Mouse (Mus musculus): Measurements from ENCODE around the gene Rplp2. TPM values are rescaled to one million over a fixed set of nuclear protein-coding genes. Genes with fewer than 3 reads are reported as not detected.
A peak's percentile ranks its signal among the peaks of the same experiment; 100 is the strongest.

The Rplp2 gene
- polyA plus RNA-seq, 1 experiment, result 2,328 TPM

GRCm38 (mm10) chr7:141429840-141430584 lies 17.2 kb upstream of the Rplp2 start:
- H3K4me3 ChIP-seq (ENCODE audit: low read depth, low read length), result no peak overlapping the region
- no peaks in the 10 kb centered on the region for H3K36me3 ChIP-seq (ENCODE audit: control insufficient read depth, insufficient read depth, low read length, poor library complexity, severe bottlenecking)
- no peaks in the 10 kb centered on the region for H3K4me1 ChIP-seq (ENCODE audit: control insufficient read depth, insufficient read depth, low read length)
- H3K27me3 ChIP-seq (ENCODE audit: control insufficient read depth, insufficient read depth, low read length, poor library complexity, severe bottlenecking), result no peaks in the 10 kb centered on the region
- H3K27ac ChIP-seq (ENCODE audit: insufficient read depth, low read length), result peak overlapping the region; percentile 10
- H3K9me3 ChIP-seq (replicated peaks; ENCODE audit: control insufficient read depth, insufficient read depth, low read length, poor library complexity, severe bottlenecking), result no peaks in the 10 kb centered on the region
- H3K9ac ChIP-seq (ENCODE audit: low read depth, poor library complexity, severe bottlenecking), result no peak overlapping the region
- TF ChIP-seq CTCF (IDR thresholded peaks at IDR 0.05; ENCODE audit: low read depth, low read length) (no peak), POLR2A (IDR thresholded peaks at IDR 0.05; ENCODE audit: insufficient read depth, low read length) (no peak), EP300 (IDR thresholded peaks at IDR 0.05; ENCODE audit: insufficient read depth, low read depth, low read length) (no peak)

GRCm38 (mm10) chr7:141430585-141431240 lies 16.5 kb upstream of the Rplp2 start:
- Histone ChIP-seq H3K4me3 (ENCODE audit: low read depth, low read length) (no peak overlapping the region), H3K27me3 (ENCODE audit: control insufficient read depth, insufficient read depth, low read length, poor library complexity, severe bottlenecking) (no peaks in the 10 kb centered on the region), H3K4me1 (ENCODE audit: control insufficient read depth, insufficient read depth, low read length) (peaks cover 1% of the 10 kb centered on the region), H3K36me3 (ENCODE audit: control insufficient read depth, insufficient read depth, low read length, poor library complexity, severe bottlenecking) (no peaks in the 10 kb centered on the region), H3K27ac (ENCODE audit: insufficient read depth, low read length) (no peak overlapping the region), H3K9me3 (replicated peaks; ENCODE audit: control insufficient read depth, insufficient read depth, low read length, poor library complexity, severe bottlenecking) (no peaks in the 10 kb centered on the region), H3K9ac (ENCODE audit: low read depth, poor library complexity, severe bottlenecking) (no peak overlapping the region)
- TF ChIP-seq CTCF (IDR thresholded peaks at IDR 0.05; ENCODE audit: low read depth, low read length) (no peak), EP300 (IDR thresholded peaks at IDR 0.05; ENCODE audit: insufficient read depth, low read depth, low read length) (no peak), POLR2A (IDR thresholded peaks at IDR 0.05; ENCODE audit: insufficient read depth, low read length) (no peak)

- H3K27ac ChIP-seq (ENCODE audit: insufficient read depth, low read length), result no peak overlapping the region
- no peak overlapping the region for H3K9ac ChIP-seq (ENCODE audit: low read depth, poor library complexity, severe bottlenecking)
- no peak for TF ChIP-seq CTCF (IDR thresholded peaks at IDR 0.05; ENCODE audit: low read depth, low read length)
- TF ChIP-seq POLR2A (IDR thresholded peaks at IDR 0.05; ENCODE audit: insufficient read depth, low read length), result no peak
- no peak for TF ChIP-seq EP300 (IDR thresholded peaks at IDR 0.05; ENCODE audit: insufficient read depth, low read depth, low read length)
- no peaks in the 10 kb centered on the region for H3K27me3 ChIP-seq (ENCODE audit: control insufficient read depth, insufficient read depth, low read length, poor library complexity, severe bottlenecking)
- no peak overlapping the region for H3K4me3 ChIP-seq (ENCODE audit: low read depth, low read length)
- peaks cover 2% of the 10 kb centered on the region for H3K4me1 ChIP-seq (ENCODE audit: control insufficient read depth, insufficient read depth, low read length)
- H3K9me3 ChIP-seq (replicated peaks; ENCODE audit: control insufficient read depth, insufficient read depth, low read length, poor library complexity, severe bottlenecking), result no peaks in the 10 kb centered on the region
- no peaks in the 10 kb centered on the region for H3K36me3 ChIP-seq (ENCODE audit: control insufficient read depth, insufficient read depth, low read length, poor library complexity, severe bottlenecking)
Observed at GRCm38 (mm10) chr7:141431434-141432185, 15.6 kb upstream of the Rplp2 start.

GRCm38 (mm10) chr7:141432186-141432611 lies 15.0 kb upstream of the Rplp2 start:
- H3K27me3 ChIP-seq (ENCODE audit: control insufficient read depth, insufficient read depth, low read length, poor library complexity, severe bottlenecking), result no peaks in the 10 kb centered on the region
- no peaks in the 10 kb centered on the region for H3K36me3 ChIP-seq (ENCODE audit: control insufficient read depth, insufficient read depth, low read length, poor library complexity, severe bottlenecking)
- H3K27ac ChIP-seq (ENCODE audit: insufficient read depth, low read length), result no peak overlapping the region
- H3K4me1 ChIP-seq (ENCODE audit: control insufficient read depth, insufficient read depth, low read length), result peaks cover 2% of the 10 kb centered on the region
- H3K9ac ChIP-seq (ENCODE audit: low read depth, poor library complexity, severe bottlenecking), result no peak overlapping the region
- TF ChIP-seq CTCF (IDR thresholded peaks at IDR 0.05; ENCODE audit: low read depth, low read length) (no peak), POLR2A (IDR thresholded peaks at IDR 0.05; ENCODE audit: insufficient read depth, low read length) (no peak), EP300 (IDR thresholded peaks at IDR 0.05; ENCODE audit: insufficient read depth, low read depth, low read length) (no peak)
- no peaks in the 10 kb centered on the region for H3K9me3 ChIP-seq (replicated peaks; ENCODE audit: control insufficient read depth, insufficient read depth, low read length, poor library complexity, severe bottlenecking)
- no peak overlapping the region for H3K4me3 ChIP-seq (ENCODE audit: low read depth, low read length)

GRCm38 (mm10) chr7:141432741-141433516 lies 14.2 kb upstream of the Rplp2 start:
- Histone ChIP-seq H3K36me3 (ENCODE audit: control insufficient read depth, insufficient read depth, low read length, poor library complexity, severe bottlenecking) (peaks cover under 1% of the 10 kb centered on the region; the same call in 1 of the 2 replicates), H3K27me3 (ENCODE audit: control insufficient read depth, insufficient read depth, low read length, poor library complexity, severe bottlenecking) (no peaks in the 10 kb centered on the region), H3K9ac (ENCODE audit: low read depth, poor library complexity, severe bottlenecking) (no peak overlapping the region), H3K4me1 (ENCODE audit: control insufficient read depth, insufficient read depth, low read length) (peaks cover 2% of the 10 kb centered on the region), H3K4me3 (ENCODE audit: low read depth, low read length) (no peak overlapping the region), H3K9me3 (replicated peaks; ENCODE audit: control insufficient read depth, insufficient read depth, low read length, poor library complexity, severe bottlenecking) (no peaks in the 10 kb centered on the region), H3K27ac (ENCODE audit: insufficient read depth, low read length) (no peak overlapping the region)
- TF ChIP-seq POLR2A (IDR thresholded peaks at IDR 0.05; ENCODE audit: insufficient read depth, low read length) (no peak), CTCF (IDR thresholded peaks at IDR 0.05; ENCODE audit: low read depth, low read length) (no peak), EP300 (IDR thresholded peaks at IDR 0.05; ENCODE audit: insufficient read depth, low read depth, low read length) (no peak)
